Mouse (Mus musculus) thymus, adult 2 months (tissue): ENCODE results near the gene Cox6b1.

Experiments
- CTCF ChIP-seq: fragments of 200-500 bp; IDR thresholded peaks from 2 replicates; pipeline ENCODE4 v1.5.1; 2012; ENCODE audit warnings: mild to moderate bottlenecking, control low read depth, low read length, moderate library complexity, borderline replicate concordance; ENCODE audit not compliant: control insufficient read depth, poor library complexity, insufficient read depth; ENCODE audit errors: extremely low read depth
- POLR2A ChIP-seq: fragments of 200-500 bp; IDR thresholded peaks from 2 replicates; pipeline ENCODE4 v1.6.1; 2012; ENCODE audit warnings: mild to moderate bottlenecking, low read length, control low read depth, moderate library complexity; ENCODE audit not compliant: control insufficient read depth, poor library complexity, insufficient read depth; ENCODE audit errors: extremely low read depth

DNA sequence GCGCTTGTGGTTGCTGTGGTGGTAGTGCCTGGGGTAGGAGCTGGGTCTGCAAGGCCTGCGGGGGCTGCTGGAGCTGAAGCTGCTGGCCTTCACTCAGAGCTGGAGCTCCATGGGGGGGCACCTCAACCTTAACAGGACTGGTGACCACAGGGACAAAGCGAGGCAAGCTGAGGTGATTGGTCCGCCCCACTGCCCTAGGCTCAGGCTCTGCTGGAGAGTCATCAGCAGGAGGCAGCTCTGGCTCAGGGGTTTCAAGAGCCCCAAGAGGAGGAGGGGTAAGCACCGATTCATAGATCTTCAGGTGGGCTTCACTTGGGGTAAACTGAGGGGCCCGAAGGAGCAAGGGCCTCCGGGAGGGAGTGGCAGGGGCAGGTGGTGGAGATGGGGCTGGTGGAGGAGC, 40.8 kb downstream of the Cox6b1 start:
- no peak for TF ChIP-seq CTCF
- TF ChIP-seq POLR2A: no peak
